Mouse (Mus musculus) thymus, adult 2 months (tissue): ENCODE measurements around the gene Slc16a9. TPM values are rescaled to one million over a fixed set of nuclear protein-coding genes. Genes with fewer than 3 reads are reported as not detected.

Experiments
- DNase-seq: peaks from one replicate; pipeline ENCODE4 v3.0.0; 2021
- H3K27ac ChIP-seq: fragments of 200-500 bp; 2 replicates; pipeline ENCODE4 v1.5.1; 2012; ENCODE audit warnings: low read length, control low read depth; ENCODE audit not compliant: control insufficient read depth, insufficient read depth
- H3K27me3 ChIP-seq: fragments of 200-500 bp; 2 replicates; pipeline ENCODE4 v1.6.1; 2012; ENCODE audit warnings: mild to moderate bottlenecking, low read length, moderate library complexity, mixed read lengths; ENCODE audit not compliant: control insufficient read depth, insufficient read depth
- H3K36me3 ChIP-seq: fragments of 200-500 bp; 2 replicates; pipeline ENCODE4 v1.6.1; 2012; ENCODE audit warnings: mild to moderate bottlenecking, low read length, moderate library complexity; ENCODE audit not compliant: control insufficient read depth, insufficient read depth
- H3K4me1 ChIP-seq: fragments of 200-500 bp; replicated peaks from 2 replicates; pipeline ENCODE4 v1.6.1; 2012; ENCODE audit warnings: low read length; ENCODE audit not compliant: control insufficient read depth, insufficient read depth
- H3K4me3 ChIP-seq: fragments of 200-500 bp; 2 replicates; pipeline ENCODE4 v1.5.1; 2012; ENCODE audit warnings: mild to moderate bottlenecking, low read length, control low read depth, moderate library complexity; ENCODE audit not compliant: control insufficient read depth, insufficient read depth
- CTCF ChIP-seq: fragments of 200-500 bp; IDR thresholded peaks from 2 replicates; pipeline ENCODE4 v1.5.1; 2012; ENCODE audit warnings: mild to moderate bottlenecking, control low read depth, low read length, moderate library complexity, borderline replicate concordance; ENCODE audit not compliant: control insufficient read depth, poor library complexity, insufficient read depth; ENCODE audit errors: extremely low read depth
- POLR2A ChIP-seq: fragments of 200-500 bp; IDR thresholded peaks from 2 replicates; pipeline ENCODE4 v1.6.1; 2012; ENCODE audit warnings: mild to moderate bottlenecking, low read length, control low read depth, moderate library complexity; ENCODE audit not compliant: control insufficient read depth, poor library complexity, insufficient read depth; ENCODE audit errors: extremely low read depth
- WGBS: fragments of 180-500 bp; shearing (Covaris S2); methylation state at CpG from one replicate; pipeline ENCODE4 v1.1.7; 2018; 5-methylcytosine and 5-hydroxymethylcytosine counted together
- polyA plus RNA-seq: library from polyadenylated mRNA; depleted of rRNA; stranded (reverse); fragments of >200 nt; gene quantifications from 2 replicates; pipeline ENCODE4 v1.2.3, GENCODE M21; 2012

Gene Slc16a9
- polyA plus RNA-seq, 1 experiment, result 2.5 TPM

- 16% methylated on average over 20 of the region's 20 CpGs for WGBS
- DNase-seq, result peak; percentile 63
- peak; percentile 41; the same call in 1 of the 2 replicates for TF ChIP-seq CTCF
- TF ChIP-seq POLR2A, result no peak
- Histone ChIP-seq H3K4me3 (no peak overlapping the region), H3K4me1 (no peaks in the 10 kb centered on the region), H3K36me3 (no peaks in the 10 kb centered on the region), H3K27ac (no peak overlapping the region), H3K27me3 (no peaks in the 10 kb centered on the region)
These were observed 51.8 kb downstream of the Slc16a9 start for GRCm38 (mm10) chr10:70296531-70297366.

- H3K36me3 ChIP-seq, result no peaks in the 10 kb centered on the region
- no peak overlapping the region for H3K4me3 ChIP-seq
- no peaks in the 10 kb centered on the region for H3K27me3 ChIP-seq
- 6% methylated on average over 2 of the region's 2 CpGs for WGBS
- no peak for DNase-seq
- H3K4me1 ChIP-seq, result no peaks in the 10 kb centered on the region
- no peak overlapping the region for H3K27ac ChIP-seq
- TF ChIP-seq CTCF (no peak), POLR2A (no peak)
These were observed 54.2 kb downstream of the Slc16a9 start for GRCm38 (mm10) chr10:70299118-70299517.

- WGBS, result 63% methylated on average over 5 of the region's 5 CpGs
- Histone ChIP-seq H3K36me3 (no peaks in the 10 kb centered on the region), H3K27ac (no peak overlapping the region), H3K4me3 (no peak overlapping the region), H3K27me3 (no peaks in the 10 kb centered on the region), H3K4me1 (no peaks in the 10 kb centered on the region)
- DNase-seq, result no peak
- TF ChIP-seq CTCF, result no peak
- TF ChIP-seq POLR2A, result no peak
These were observed 54.8 kb downstream of the Slc16a9 start for GRCm38 (mm10) chr10:70299653-70300052.

- 63% methylated on average over 2 of the region's 2 CpGs for WGBS
- TF ChIP-seq CTCF, result no peak
- H3K36me3 ChIP-seq, result no peaks in the 10 kb centered on the region
- H3K4me1 ChIP-seq, result no peaks in the 10 kb centered on the region
- H3K27ac ChIP-seq, result no peak overlapping the region
- no peak for DNase-seq
- H3K27me3 ChIP-seq, result no peaks in the 10 kb centered on the region
- H3K4me3 ChIP-seq, result no peak overlapping the region
These were observed 56.3 kb downstream of the Slc16a9 start for GRCm38 (mm10) chr10:70301190-70301589.

GRCm38 (mm10) chr10:70303203-70303602 lies 58.3 kb downstream of the Slc16a9 start:
- no peak overlapping the region for H3K27ac ChIP-seq
- H3K27me3 ChIP-seq, result no peaks in the 10 kb centered on the region
- no peak overlapping the region for H3K4me3 ChIP-seq
- no peaks in the 10 kb centered on the region for H3K36me3 ChIP-seq
- WGBS, result 87% methylated on average over 6 of the region's 6 CpGs
- no peak for DNase-seq
- no peaks in the 10 kb centered on the region for H3K4me1 ChIP-seq
- TF ChIP-seq POLR2A (no peak), CTCF (no peak)

GRCm38 (mm10) chr10:70305683-70306082 lies 60.8 kb downstream of the Slc16a9 start:
- WGBS, result 83% methylated on average over 5 of the region's 5 CpGs
- TF ChIP-seq CTCF (no peak), POLR2A (no peak)
- Histone ChIP-seq H3K36me3 (no peaks in the 10 kb centered on the region), H3K4me1 (no peaks in the 10 kb centered on the region), H3K27me3 (no peaks in the 10 kb centered on the region), H3K27ac (no peak overlapping the region), H3K4me3 (no peak overlapping the region)
- no peak for DNase-seq

- no peak for DNase-seq
- Histone ChIP-seq H3K4me1 (no peaks in the 10 kb centered on the region), H3K36me3 (no peaks in the 10 kb centered on the region), H3K4me3 (no peak overlapping the region), H3K27me3 (no peaks in the 10 kb centered on the region), H3K27ac (no peak overlapping the region)
- TF ChIP-seq POLR2A (no peak), CTCF (no peak)
- WGBS, result 90% methylated on average over 8 of the region's 8 CpGs
These were observed 64.5 kb downstream of the Slc16a9 start for GRCm38 (mm10) chr10:70309416-70309815.
